Comparison of ENCODE assay signal across 21 mouse cellular contexts in the genomic region with DNA sequence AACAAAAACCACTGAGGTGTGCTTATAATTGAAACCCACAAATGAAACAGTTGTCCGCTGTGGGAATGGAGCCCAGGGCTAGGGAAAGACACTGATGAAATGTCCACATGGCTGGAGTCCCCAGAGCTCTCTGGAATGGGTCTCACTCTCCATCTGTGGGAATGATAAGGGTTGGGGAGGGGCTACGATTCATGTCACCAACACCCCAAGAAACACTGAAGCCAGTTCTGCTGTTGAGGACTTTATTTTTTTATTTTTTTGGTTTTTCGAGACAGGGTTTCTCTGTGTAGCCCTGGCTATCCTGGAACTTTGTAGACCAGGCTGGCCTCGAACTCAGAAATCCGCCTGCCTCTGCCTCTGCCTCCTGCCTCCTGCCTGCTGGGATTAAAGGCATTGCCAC. TPM values are rescaled to one million over a fixed set of nuclear protein-coding genes. Genes with fewer than 3 reads are reported as not detected.
DNase-seq lines count a peak whose midpoint lies in the region; ATAC-seq and TF ChIP-seq lines count a peak whose summit lies in the region.
"Had no signal": no experiment of that assay in that cellular context is flagged by ENCODE, and none has a peak within 500 bp of the region (broad histone marks: within the 10 kb centered on the region; RNA-seq: fewer than 3 reads in every experiment).

No protein-coding gene starts in this region.

- no peak overlapping the region for H3K9ac ChIP-seq in heart, embryonic 12.5 days
- H3K9ac ChIP-seq in kidney, embryonic 16.5 days (replicated peaks; ENCODE audit: low read length) = no peak overlapping the region
- H3K9ac ChIP-seq in kidney, embryonic 14.5 days (ENCODE audit: low read depth, low read length) = no peak overlapping the region
- no peak overlapping the region; the same call in 1 of the 2 replicates for H3K9ac ChIP-seq in lung, embryonic 14.5 days
- no peak overlapping the region for H3K9ac ChIP-seq in lung, postnatal 0 days (replicated peaks; ENCODE audit: low read depth)
- H3K9ac ChIP-seq: forebrain, embryonic 12.5 days; liver, embryonic 13.5 days; stomach, embryonic 15.5 days had no signal

- TF ChIP-seq EP300 in lung, postnatal 0 days (IDR thresholded peaks at IDR 0.05) = no peak

- no peak for DNase-seq in heart, postnatal 36 days
- no peak for DNase-seq in lung, embryonic 14.5 days
- no peak for DNase-seq in lung, postnatal 0 days (ENCODE audit: low spot score)
- DNase-seq: adrenal gland, adult 8-10 months; cerebellum, adult 11-12 months; cerebellum, postnatal 10 days; kidney, adult 8-10 months; kidney, postnatal 36 days; layer of hippocampus, adult 9-11 months; left cerebral cortex, postnatal 4 days; liver, embryonic 13.5 days; thymus, adult 18-20 months had no signal

- no peak for TF ChIP-seq POLR2A in myocyte (IDR thresholded peaks at IDR 0.05; ENCODE audit: insufficient read length, low read depth)

- intact Hi-C loops in heart, postnatal 36 days (cut with DNase I) = no loop called here

- no peaks in the 10 kb centered on the region for H3K79me2 ChIP-seq in myocyte (ENCODE audit: control insufficient read depth, insufficient read depth)

- H3K4me1 ChIP-seq in heart, embryonic 12.5 days (replicated peaks) = peaks cover 30% of the 10 kb centered on the region
- H3K4me1 ChIP-seq in kidney, embryonic 16.5 days (ENCODE audit: insufficient read depth, low read length) = peaks cover 20% of the 10 kb centered on the region
- peaks cover 19% of the 10 kb centered on the region for H3K4me1 ChIP-seq in kidney, embryonic 14.5 days (ENCODE audit: control insufficient read depth, insufficient read depth, low read length)
- H3K4me1 ChIP-seq in lung, embryonic 14.5 days (ENCODE audit: insufficient read depth) = peaks cover 13% of the 10 kb centered on the region; the same call in 1 of the 2 replicates
- H3K4me1 ChIP-seq in lung, postnatal 0 days (ENCODE audit: insufficient read depth, low read depth, low read length) = peaks cover 5% of the 10 kb centered on the region; the same call in 1 of the 2 replicates

- H3K9me3 ChIP-seq in heart, embryonic 12.5 days (replicated peaks) = no peaks in the 10 kb centered on the region
- H3K9me3 ChIP-seq in kidney, embryonic 16.5 days (ENCODE audit: low read length) = no peaks in the 10 kb centered on the region
- H3K9me3 ChIP-seq in kidney, embryonic 14.5 days (ENCODE audit: control insufficient read depth, low read length) = no peaks in the 10 kb centered on the region
- no peaks in the 10 kb centered on the region for H3K9me3 ChIP-seq in lung, embryonic 14.5 days (ENCODE audit: low read depth, low read length)
- no peaks in the 10 kb centered on the region for H3K9me3 ChIP-seq in lung, postnatal 0 days (ENCODE audit: low read length)
- H3K9me3 ChIP-seq: forebrain, embryonic 12.5 days; liver, embryonic 13.5 days; midbrain, embryonic 10.5 days; stomach, embryonic 15.5 days had no signal

- peaks cover 5% of the 10 kb centered on the region; the same call in 1 of the 2 replicates for H3K27me3 ChIP-seq in heart, embryonic 12.5 days (replicated peaks)
- H3K27me3 ChIP-seq in kidney, embryonic 16.5 days (ENCODE audit: insufficient read depth, low read length) = no peaks in the 10 kb centered on the region
- H3K27me3 ChIP-seq in kidney, embryonic 14.5 days (ENCODE audit: control insufficient read depth, insufficient read depth, low read length) = no peaks in the 10 kb centered on the region
- H3K27me3 ChIP-seq in lung, embryonic 14.5 days (ENCODE audit: insufficient read depth, low read length) = no peaks in the 10 kb centered on the region
- H3K27me3 ChIP-seq in lung, postnatal 0 days (replicated peaks; ENCODE audit: insufficient read depth, low read length) = no peaks in the 10 kb centered on the region
- no peaks in the 10 kb centered on the region for H3K27me3 ChIP-seq in myocyte (ENCODE audit: control insufficient read depth, insufficient read depth, insufficient read length)

- no peak for TF ChIP-seq CTCF in lung, embryonic 14.5 days (IDR thresholded peaks at IDR 0.05; ENCODE audit: low read depth)
- TF ChIP-seq CTCF in lung, postnatal 0 days (IDR thresholded peaks at IDR 0.05) = no peak

- ATAC-seq in heart, embryonic 12.5 days (ENCODE audit: insufficient number of reproducible peaks, low FRiP score) = no peak
- no peak for ATAC-seq in kidney, embryonic 16.5 days (ENCODE audit: low FRiP score, low TSS enrichment)
- ATAC-seq in kidney, embryonic 14.5 days (ENCODE audit: low FRiP score, low TSS enrichment) = no peak
- no peak for ATAC-seq in lung, embryonic 14.5 days (ENCODE audit: insufficient read depth)
- ATAC-seq in lung, postnatal 0 days = no peak
- ATAC-seq: activated CD4-positive, CD25-positive, alpha-beta regulatory T cell, adult 4 months had no signal

- no peaks in the 10 kb centered on the region for H3K36me3 ChIP-seq in heart, embryonic 12.5 days
- H3K36me3 ChIP-seq in kidney, embryonic 16.5 days (ENCODE audit: insufficient read depth, low read length) = no peaks in the 10 kb centered on the region
- no peaks in the 10 kb centered on the region for H3K36me3 ChIP-seq in kidney, embryonic 14.5 days (ENCODE audit: control insufficient read depth, insufficient read depth, low read length)
- no peaks in the 10 kb centered on the region for H3K36me3 ChIP-seq in lung, embryonic 14.5 days (ENCODE audit: insufficient read depth)
- H3K36me3 ChIP-seq in lung, postnatal 0 days (ENCODE audit: insufficient read depth, low read length) = no peaks in the 10 kb centered on the region
- no peaks in the 10 kb centered on the region for H3K36me3 ChIP-seq in myocyte (ENCODE audit: control insufficient read depth, insufficient read depth)
- H3K36me3 ChIP-seq: forebrain, embryonic 12.5 days; liver, embryonic 13.5 days; midbrain, embryonic 10.5 days; stomach, embryonic 15.5 days had no signal

- WGBS in heart, embryonic 12.5 days = 65% methylated on average over 5 of the region's 5 CpGs
- 86% methylated on average over 5 of the region's 5 CpGs for whole genome bisulfite sequencing in kidney, embryonic 16.5 days
- 79% methylated on average over 5 of the region's 5 CpGs for WGBS in kidney, embryonic 14.5 days
- 75% methylated on average over 5 of the region's 5 CpGs for WGBS in lung, embryonic 14.5 days
- WGBS in lung, postnatal 0 days = 78% methylated on average over 5 of the region's 5 CpGs

- no peak overlapping the region for H3K4me3 ChIP-seq in heart, embryonic 12.5 days
- no peak overlapping the region for H3K4me3 ChIP-seq in kidney, embryonic 16.5 days (ENCODE audit: low read length)
- H3K4me3 ChIP-seq in kidney, embryonic 14.5 days (ENCODE audit: low read length) = no peak overlapping the region
- H3K4me3 ChIP-seq in lung, embryonic 14.5 days (ENCODE audit: low read depth, low read length) = no peak overlapping the region
- no peak overlapping the region for H3K4me3 ChIP-seq in lung, postnatal 0 days (ENCODE audit: low read depth, low read length)
- H3K4me3 ChIP-seq in myocyte = no peak overlapping the region
- H3K4me3 ChIP-seq: erythroblast, embryonic 14.5 days; forebrain, embryonic 12.5 days; liver, embryonic 13.5 days; stomach, embryonic 15.5 days had no signal

- H3K27ac ChIP-seq in heart, embryonic 12.5 days (ENCODE audit: poor library complexity, severe bottlenecking) = no peak overlapping the region
- H3K27ac ChIP-seq in kidney, embryonic 16.5 days (ENCODE audit: low read length) = no peak overlapping the region
- no peak overlapping the region for H3K27ac ChIP-seq in kidney, embryonic 14.5 days (ENCODE audit: low read depth, low read length)
- no peak overlapping the region for H3K27ac ChIP-seq in lung, embryonic 14.5 days (ENCODE audit: low read depth)
- no peak overlapping the region for H3K27ac ChIP-seq in lung, postnatal 0 days (ENCODE audit: low read length)
- H3K27ac ChIP-seq: forebrain, embryonic 12.5 days; liver, embryonic 13.5 days; stomach, embryonic 15.5 days had no signal

- H3ac ChIP-seq in myocyte (ENCODE audit: control insufficient read depth, insufficient read length) = no peak overlapping the region

- 0 out of 2 replicates have a peak overlapping the region, but pooled peaks have one; percentile 31 for H3K4me2 ChIP-seq in heart, embryonic 12.5 days
- H3K4me2 ChIP-seq in kidney, embryonic 16.5 days (replicated peaks; ENCODE audit: low read depth, low read length) = 0 out of 2 replicates have a peak overlapping the region, but pooled peaks have one; percentile 20
- H3K4me2 ChIP-seq in kidney, embryonic 14.5 days (replicated peaks; ENCODE audit: low read depth, low read length) = no peak overlapping the region
- peak overlapping the region; percentile 37; the same call in 1 of the 2 replicates for H3K4me2 ChIP-seq in lung, embryonic 14.5 days
- H3K4me2 ChIP-seq in lung, postnatal 0 days (replicated peaks; ENCODE audit: low read depth, low read length) = no peak overlapping the region
- H3K4me2 ChIP-seq in myocyte (ENCODE audit: low read depth) = peak overlapping the region; percentile 38
- H3K4me2 ChIP-seq: liver, embryonic 13.5 days; stomach, embryonic 15.5 days had no signal

TF ChIP-seq in myocyte, 11 proteins besides CTCF, POLR2A, EP300 and RAD21:
- no peak for TF ChIP-seq REST (IDR thresholded peaks at IDR 0.05; ENCODE audit: insufficient read depth, insufficient read length)
- no peak for TF ChIP-seq MYOG (IDR thresholded peaks at IDR 0.05; ENCODE audit: control insufficient read depth in 1 of 3, insufficient read depth in 1 of 3, insufficient read length in 2 of 3, low read depth in 2 of 3)
- no peak for TF ChIP-seq TCF3 (IDR thresholded peaks at IDR 0.05; ENCODE audit: insufficient read length, low read depth)
- no peak for TF ChIP-seq MAX (IDR thresholded peaks at IDR 0.05; ENCODE audit: low read depth)
- TF ChIP-seq E2F4 (IDR thresholded peaks at IDR 0.05; ENCODE audit: insufficient read depth) = no peak
- TF ChIP-seq MYOD1 (IDR thresholded peaks at IDR 0.05; ENCODE audit: control insufficient read depth in 1 of 3, insufficient read length in 2 of 3, low read depth in 2 of 3) = no peak
- no peak for TF ChIP-seq SRF (IDR thresholded peaks at IDR 0.05; ENCODE audit: control insufficient read depth, insufficient read length, low read depth)
- no peak for TF ChIP-seq TCF12 (IDR thresholded peaks at IDR 0.05; ENCODE audit: insufficient read depth, poor library complexity, severe bottlenecking)
- no peak for TF ChIP-seq POLR2AphosphoS2 (IDR thresholded peaks at IDR 0.05; ENCODE audit: insufficient read length, low read depth)
- no peak for TF ChIP-seq USF1 (IDR thresholded peaks at IDR 0.05; ENCODE audit: low read depth)
- TF ChIP-seq CEBPB (IDR thresholded peaks at IDR 0.05; ENCODE audit: insufficient read depth, poor library complexity, severe bottlenecking) = no peak

RNA-seq across cellular contexts. Expression of a gene that starts 56.8 kb away (rescaled TPM):
- polyA plus RNA-seq in heart, embryonic 12.5 days (2016; fragmentation: Nextera tagmentation; extraction: Ambion mirVana) = 619 and 647 TPM in 2 replicates
- 100 to 1,000 TPM; 133 to 154 TPM for total RNA-seq in heart, postnatal 36 days (2021)
- polyA plus RNA-seq in kidney, embryonic 16.5 days (2015; fragmentation: Nextera tagmentation; extraction: Ambion mirVana) = 1,041 and 1,124 TPM in 2 replicates
- 1,015 and 1,361 TPM in 2 replicates for polyA plus RNA-seq in kidney, embryonic 14.5 days (2014; fragmentation: Nextera tagmentation; extraction: Ambion mirVana)
- polyA plus RNA-seq in lung, embryonic 14.5 days (2014; fragmentation: Nextera tagmentation; extraction: Ambion mirVana) = 944 and 965 TPM in 2 replicates
- polyA plus RNA-seq in lung, postnatal 0 days (2015; fragmentation: Nextera tagmentation; extraction: Ambion mirVana) = 867 and 887 TPM in 2 replicates
- polyA plus RNA-seq in myocyte (2012; fragmentation: generic; extraction: Trizol) = 271 TPM

Comparison
In these comparisons a context has a peak if more than half of its experiments do, and no peak if none do; other contexts are left out.
1. H3K4me2 ChIP-seq: peak in heart, embryonic 12.5 days (single experiment), kidney, embryonic 16.5 days (single experiment), lung, embryonic 14.5 days (single experiment) and myocyte (single experiment); none in kidney, embryonic 14.5 days (single experiment) and lung, postnatal 0 days (single experiment).